Mouse (Mus musculus): ENCODE results near the gene Hmx2.
A peak's percentile ranks its signal among the peaks of the same experiment; 100 is the strongest.

Gene Hmx2

DNA sequence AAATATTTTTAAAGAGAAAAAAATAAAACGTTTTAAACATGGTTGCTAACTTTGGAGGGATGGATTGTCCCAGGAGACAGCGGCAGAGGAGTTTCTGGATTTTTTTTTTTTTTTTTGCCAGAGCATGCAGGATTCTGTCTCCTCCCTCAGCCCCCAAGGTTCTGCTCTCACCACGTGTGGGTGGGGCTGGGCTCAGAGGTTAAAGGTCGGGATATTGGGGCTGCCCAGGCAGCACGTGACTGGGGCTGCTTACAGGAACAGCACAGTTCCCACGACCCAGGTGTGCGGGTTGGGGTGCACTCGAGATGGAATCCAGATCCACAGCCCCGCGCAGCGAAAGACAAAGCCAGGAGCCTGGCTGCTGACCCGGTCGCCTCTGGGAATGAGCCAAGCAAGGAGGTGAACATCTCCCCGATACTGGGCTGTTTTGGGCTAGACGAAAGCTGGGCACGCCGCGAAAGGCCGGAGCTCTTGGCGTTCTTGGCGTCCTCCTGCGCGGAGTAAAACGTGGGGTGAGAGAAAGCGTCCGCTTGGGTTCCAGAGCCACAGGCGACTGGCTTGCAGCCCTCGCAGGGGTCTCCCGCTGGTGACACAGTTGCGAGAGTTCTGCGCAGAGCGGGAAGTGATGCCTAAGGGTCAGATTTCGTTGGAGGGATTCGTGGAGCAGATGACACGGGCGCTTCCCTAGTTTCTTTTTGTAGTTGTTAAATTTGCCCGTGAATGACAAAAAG is 8.1 kb downstream of the Hmx2 start:
- DNase-seq (ENCODE audit: low spot score in 2 of 2) = no peak

DNA sequence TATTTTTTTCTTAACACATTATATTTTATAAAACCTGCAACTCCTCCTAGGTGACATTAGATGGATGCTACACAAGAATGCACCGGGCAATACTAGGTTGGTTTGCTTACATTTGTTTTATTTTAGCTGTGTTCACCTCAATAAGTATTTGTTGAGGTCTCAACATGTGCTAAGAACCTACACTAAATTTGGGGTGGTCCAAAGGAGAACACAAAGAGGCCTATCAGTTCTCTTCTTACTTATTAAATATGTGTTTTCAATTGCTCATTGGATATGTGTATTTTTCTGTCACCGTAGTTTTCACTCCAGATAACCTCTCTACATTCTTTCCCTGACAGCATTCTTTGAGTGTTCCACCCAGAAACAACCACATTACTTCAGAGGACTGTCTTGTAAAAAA is 9.2 kb downstream of the Hmx2 start:
- no peak for DNase-seq (ENCODE audit: low spot score in 2 of 2)

DNA sequence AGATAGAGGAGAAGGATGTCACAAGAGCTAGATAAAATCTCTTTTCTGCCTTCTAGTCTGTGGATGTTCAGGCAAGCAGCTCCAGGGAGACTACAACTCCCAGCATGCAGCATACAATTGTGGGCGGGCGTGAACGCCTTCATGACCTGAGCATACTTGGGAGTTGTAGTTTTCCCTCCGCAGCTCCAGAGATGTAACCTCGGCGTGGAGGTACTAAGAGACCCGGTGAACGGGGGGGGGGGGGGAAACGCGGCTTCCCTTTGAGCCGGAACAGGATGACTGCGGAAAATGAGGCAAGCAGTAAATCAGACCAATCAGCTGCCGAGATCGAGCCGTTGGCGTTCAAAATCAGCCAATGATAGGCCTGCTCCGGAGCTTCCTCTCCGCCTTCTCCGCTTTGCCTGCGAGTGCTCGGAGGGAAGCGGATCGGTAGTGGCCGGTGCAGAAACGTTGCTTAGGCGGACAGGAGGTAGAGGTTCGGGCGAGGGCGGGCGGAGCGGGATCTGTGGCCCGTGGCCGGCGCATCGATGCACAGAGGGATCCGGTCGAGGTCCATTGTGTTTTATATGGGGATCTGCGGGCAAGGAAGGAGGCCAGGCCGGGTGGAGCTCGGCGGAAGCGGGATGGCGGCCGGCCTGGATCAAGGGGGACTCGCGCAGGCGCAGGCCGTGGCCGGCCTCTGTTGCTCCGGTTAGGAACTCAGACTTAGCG is 11.6 kb downstream of the Hmx2 start, which contains the start of gene Bub3:
Gene Bub3 (plus strand): TSS at position 237 of the 711 bp plus-strand sequence.
- peak; percentile 85 to 86 for DNase-seq (ENCODE audit: low spot score in 2 of 2)

DNA sequence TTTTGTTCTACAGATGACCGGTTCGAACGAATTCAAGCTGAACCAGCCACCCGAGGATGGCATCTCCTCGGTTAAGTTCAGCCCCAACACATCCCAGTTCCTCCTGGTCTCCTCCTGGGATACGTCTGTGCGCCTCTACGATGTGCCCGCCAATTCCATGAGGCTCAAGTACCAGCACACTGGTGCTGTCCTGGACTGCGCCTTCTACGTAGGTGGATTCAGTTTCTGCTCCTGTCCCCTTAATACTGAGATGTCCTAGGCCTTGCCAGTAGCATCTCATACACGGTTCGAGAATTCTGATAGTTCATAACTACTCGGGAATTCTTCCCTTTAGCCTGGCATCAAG is 12.1 kb downstream of the Hmx2 start:
- no peak for DNase-seq (ENCODE audit: low spot score in 2 of 2)

DNA sequence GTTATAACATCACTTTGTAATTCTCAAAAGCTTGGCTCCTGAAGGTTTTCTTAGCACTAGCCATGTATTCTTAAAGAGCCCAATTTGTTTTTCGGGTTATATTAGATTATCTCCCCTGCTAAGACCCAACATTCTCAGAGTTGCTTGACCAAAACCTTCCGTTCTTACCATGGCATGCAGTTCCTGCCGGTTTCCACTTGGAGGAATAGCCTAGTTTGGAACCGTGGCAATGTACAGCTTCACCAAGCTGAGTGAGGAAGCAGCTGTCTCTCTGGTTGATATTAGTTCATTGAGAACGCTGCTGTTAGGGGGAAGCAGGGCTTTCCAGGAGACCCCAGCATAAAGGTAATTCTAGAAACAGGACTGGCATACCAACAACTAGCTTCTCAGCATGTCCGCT is 26.7 kb downstream of the Hmx2 start:
- DNase-seq (ENCODE audit: low spot score in 2 of 2) = no peak

DNA sequence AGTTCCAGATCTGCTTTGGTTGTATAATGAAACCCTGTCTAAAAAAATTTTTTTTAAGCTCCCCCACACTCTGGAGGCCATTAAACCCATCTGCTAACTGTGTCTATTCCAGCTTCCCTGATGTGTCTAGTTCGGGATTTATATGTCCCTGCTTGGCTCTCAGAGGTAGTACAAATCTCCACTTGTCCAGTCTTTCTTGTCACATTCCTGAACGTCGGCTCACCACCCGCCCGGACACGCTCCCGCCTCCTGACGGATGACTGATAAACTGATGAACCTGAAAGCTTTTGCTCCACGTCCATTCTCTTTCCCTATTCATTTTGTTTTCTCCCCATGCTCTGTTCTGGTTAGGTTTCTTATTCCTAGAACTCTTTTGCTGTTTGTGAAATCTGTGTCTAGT is 33.6 kb downstream of the Hmx2 start:
- peak; percentile 12 to 31 for DNase-seq (ENCODE audit: low spot score in 2 of 2)

DNA sequence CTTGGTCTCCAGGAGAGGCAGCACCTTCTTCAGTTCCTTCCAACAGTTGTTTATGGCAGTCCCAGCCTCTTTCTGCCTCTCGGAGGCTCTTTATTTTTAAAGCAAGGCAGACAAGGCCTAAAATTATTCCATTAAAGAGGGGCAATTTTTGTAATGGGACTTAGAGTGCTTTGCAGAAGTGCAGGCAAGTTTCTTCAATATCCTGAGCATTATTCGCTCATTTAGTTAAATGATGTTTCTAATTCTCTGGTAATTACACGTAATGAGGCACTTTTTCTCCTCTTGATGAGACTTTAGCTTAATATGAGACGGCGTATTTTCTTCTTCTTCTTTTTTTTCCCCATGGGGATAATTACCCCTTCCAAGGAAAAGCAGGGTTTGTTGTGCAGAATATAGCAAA is 37.0 kb downstream of the Hmx2 start:
- DNase-seq (ENCODE audit: low spot score in 2 of 2) = no peak

DNA sequence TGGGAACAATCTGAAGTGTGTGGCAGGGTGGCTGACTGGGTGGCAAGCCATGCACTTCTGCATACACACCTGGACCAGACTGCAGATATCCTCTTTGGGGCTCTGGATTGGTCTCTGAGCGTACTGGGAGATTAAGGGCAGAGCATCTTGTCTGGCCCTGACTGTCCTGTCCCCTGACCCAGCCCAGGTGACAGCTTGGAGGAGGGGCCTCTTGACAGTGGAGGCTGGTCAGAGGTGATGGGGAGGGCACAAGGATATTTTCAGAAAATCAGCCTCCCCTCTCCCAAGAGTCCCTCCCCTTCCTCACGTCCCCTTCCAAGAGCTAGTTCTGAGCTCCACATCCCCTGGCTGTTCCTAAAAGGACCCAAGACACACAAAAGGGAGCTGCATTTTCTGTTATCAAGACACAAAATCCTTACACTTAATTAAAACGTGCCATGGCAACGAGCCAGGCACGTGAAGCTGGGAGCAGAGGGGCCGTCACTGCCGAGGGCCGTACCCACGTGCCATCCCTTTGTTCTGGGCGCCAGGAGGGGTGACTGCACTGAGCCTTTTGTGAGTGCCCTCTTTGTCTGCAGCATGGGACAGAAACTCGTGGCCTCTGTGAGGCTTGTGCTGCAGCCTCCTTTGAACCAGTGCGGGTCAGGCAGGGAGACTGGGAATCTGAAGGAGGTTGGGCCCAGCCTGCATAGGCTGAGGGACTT is 49.4 kb downstream of the Hmx2 start:
- no peak for DNase-seq (ENCODE audit: low spot score in 2 of 2)

DNA sequence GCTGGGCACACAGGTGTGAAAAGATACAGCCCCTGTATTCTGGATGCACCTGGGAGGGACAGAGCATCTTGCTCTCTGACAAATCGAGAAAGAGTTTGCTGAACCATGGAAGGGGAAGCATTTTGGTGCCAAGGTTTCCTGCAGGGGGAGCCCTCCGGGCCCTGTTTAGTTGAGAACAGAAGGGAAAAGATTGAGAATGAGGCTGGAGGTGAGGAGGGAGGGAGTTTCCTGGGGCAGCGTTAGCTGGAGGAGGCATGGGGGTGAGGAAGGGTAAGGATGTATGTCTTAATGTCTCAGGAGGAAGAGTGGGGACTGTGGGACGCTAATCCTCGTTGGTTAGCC is 49.9 kb downstream of the Hmx2 start:
- peak in 1 of 2 experiments; percentile 25 for DNase-seq (ENCODE audit: low spot score in 2 of 2)

DNA sequence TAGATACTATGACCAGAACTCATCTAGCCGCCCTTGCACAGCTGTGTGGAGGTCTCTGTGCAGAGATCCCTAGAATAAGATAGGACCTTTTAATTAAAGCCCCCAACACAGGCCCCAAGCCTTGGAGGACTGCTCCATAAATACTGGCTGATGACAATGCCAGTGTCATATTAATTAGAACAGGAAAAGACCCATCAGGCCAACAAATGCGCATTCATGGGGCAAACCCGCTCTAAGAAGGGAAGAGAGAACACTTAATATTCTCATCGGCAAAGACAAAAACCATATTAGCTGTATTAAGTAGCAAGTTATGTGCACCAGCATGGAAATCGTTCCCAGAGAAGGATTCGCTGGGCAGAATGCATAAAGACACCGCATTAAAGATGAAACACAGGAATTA is 53.5 kb downstream of the Hmx2 start:
- no peak for DNase-seq (ENCODE audit: low spot score in 2 of 2)

DNA sequence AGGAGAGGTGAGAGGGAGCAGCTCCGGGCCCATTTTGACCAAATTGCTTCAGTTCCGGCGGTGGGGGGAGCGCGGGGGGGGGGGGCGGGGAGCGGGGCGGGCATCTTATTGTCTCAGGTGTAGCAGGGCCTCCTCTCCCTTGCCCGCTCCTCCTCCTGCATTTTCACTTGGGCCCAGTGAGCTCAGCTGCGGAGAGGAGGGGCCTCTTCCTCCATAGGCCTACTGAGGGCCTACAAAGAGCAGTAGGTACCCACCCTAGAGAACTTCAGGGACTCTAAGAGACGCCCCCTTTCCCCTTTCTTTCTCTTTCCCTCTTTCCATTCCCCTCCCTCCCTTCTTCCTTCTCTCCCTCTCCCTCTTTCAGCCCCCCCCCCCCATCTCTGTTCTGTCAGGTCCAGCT is 54.6 kb downstream of the Hmx2 start:
- no peak for DNase-seq (ENCODE audit: low spot score in 2 of 2)

DNA sequence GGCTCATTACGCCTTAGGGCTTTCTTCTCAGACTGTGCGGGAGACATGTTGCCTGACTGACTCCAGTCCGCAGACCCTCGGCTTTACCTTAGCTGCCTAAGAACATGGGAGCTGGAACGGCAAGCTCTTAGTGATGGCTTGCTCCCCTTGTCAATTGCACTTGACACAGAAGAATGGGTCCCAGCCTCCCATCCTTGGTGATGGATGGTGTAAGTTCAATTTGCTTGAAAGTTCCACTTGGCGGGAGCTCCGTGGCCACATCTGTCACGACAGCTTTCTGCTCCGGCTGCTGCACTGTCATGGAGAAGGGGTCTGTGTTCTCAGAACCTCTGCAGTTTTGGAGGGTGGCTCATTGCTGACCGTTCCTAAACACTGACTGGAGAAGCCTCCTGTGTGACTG is 56.4 kb downstream of the Hmx2 start:
- no peak for DNase-seq (ENCODE audit: low spot score in 2 of 2)

DNA sequence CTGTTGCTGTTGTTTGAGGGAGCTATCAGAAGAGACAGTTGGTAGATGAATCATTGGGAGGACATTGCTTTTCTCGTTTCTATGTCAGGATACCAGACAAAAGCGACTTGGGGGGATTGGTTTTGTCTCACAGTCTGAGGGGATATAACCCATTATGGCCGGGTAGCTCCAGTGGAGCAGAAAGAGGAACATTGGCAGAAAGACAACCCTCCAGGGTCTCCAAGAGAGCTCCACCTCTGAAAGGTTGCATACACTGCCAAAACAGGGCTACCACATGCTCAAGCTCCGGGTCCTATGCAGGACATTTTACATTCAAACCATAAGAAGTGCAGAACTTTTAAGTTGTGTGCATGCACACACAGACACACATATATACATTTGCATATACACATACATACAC is 56.9 kb downstream of the Hmx2 start:
- DNase-seq (ENCODE audit: low spot score in 2 of 2) = no peak

Measured in urinary bladder, adult 18-20 months (tissue).